7 mouse cellular contexts compared by ENCODE assay signal in the genomic region with DNA sequence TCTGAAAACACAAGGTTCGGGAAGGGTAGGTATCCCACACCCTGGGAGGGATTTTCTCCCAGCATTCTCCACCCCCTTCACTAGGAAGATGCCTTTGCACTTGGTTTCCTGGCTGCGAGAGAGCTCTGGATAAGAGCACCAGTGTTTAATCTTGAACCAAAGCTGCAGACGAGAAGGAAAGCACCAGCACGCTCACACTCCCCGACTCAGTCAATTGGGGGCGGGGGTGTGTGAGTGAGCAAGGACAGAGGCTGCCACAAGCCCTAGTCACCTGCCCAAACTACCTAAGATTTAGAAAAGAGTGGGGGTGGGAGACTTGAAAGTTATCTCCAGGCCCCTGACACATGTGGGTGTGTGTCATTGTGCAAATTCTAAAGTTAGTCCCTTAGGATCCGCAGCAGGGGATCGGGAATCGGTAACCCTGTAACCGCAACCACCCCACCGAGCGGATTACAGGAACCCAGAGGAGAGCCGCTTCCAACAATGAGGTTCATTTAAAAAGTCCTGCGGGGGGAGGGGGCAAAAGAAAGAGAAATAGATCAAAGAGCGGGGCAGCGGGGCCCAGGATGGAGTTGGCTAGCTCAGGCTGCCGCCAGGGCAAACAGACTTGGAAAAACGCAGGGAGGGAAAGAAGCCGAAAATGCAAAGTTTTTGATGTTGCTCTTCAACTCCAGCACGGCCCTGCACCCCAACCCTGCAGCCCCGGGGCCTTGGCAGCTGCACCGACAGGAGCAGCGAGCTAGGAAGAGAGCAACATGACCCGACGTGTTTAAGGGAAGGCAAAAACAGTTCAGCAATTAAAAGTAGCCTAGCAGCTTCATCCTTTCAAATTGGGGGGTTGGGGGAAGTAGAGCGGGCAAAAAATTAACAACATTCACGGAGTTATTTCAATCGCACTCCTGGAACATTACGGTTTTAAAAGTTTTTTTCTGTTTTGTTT. TPM values are rescaled to one million over a fixed set of nuclear protein-coding genes. Genes with fewer than 3 reads are reported as not detected.
DNase-seq lines count a peak whose midpoint lies in the region; ATAC-seq and TF ChIP-seq lines count a peak whose summit lies in the region.

No protein-coding gene starts in this region.

- TF ChIP-seq CTCF in ES-Bruce4 (IDR thresholded peaks at IDR 0.05; ENCODE audit: low read depth, low read length) = no peak
- no peak for TF ChIP-seq CTCF in lung, embryonic 14.5 days (IDR thresholded peaks at IDR 0.05; ENCODE audit: low read depth)

- peak overlapping the region; percentile 55 for H3K27ac ChIP-seq in ES-Bruce4 (ENCODE audit: insufficient read depth, low read length)
- peak overlapping the region; percentile 99 for H3K27ac ChIP-seq in lung, embryonic 14.5 days (ENCODE audit: low read depth)

- under 1% methylated on average over 29 of the region's 29 CpGs for WGBS in lung, embryonic 14.5 days

- no peak for TF ChIP-seq POLR2A in ES-Bruce4 (IDR thresholded peaks at IDR 0.05; ENCODE audit: insufficient read depth, low read length)

- H3K9ac ChIP-seq in ES-Bruce4 (ENCODE audit: low read depth, poor library complexity, severe bottlenecking) = peak overlapping the region; percentile 89
- peak overlapping the region; percentile 100 for H3K9ac ChIP-seq in lung, embryonic 14.5 days

- peaks cover 2% of the 10 kb centered on the region for H3K4me1 ChIP-seq in ES-Bruce4 (ENCODE audit: control insufficient read depth, insufficient read depth, low read length)
- peaks cover 4% of the 10 kb centered on the region; the same call in 1 of the 2 replicates for H3K4me1 ChIP-seq in lung, embryonic 14.5 days (ENCODE audit: insufficient read depth)

- no peak for ATAC-seq in lung, embryonic 14.5 days (ENCODE audit: insufficient read depth)
- ATAC-seq in inflammation-experienced regulatory T-cells, adult 6 months = no peak

- no peaks in the 10 kb centered on the region for H3K9me3 ChIP-seq in ES-Bruce4 (replicated peaks; ENCODE audit: control insufficient read depth, insufficient read depth, low read length, poor library complexity, severe bottlenecking)
- no peaks in the 10 kb centered on the region for H3K9me3 ChIP-seq in lung, embryonic 14.5 days (ENCODE audit: low read depth, low read length)

- H3K27me3 ChIP-seq in ES-Bruce4 (ENCODE audit: control insufficient read depth, insufficient read depth, low read length, poor library complexity, severe bottlenecking) = no peaks in the 10 kb centered on the region
- H3K27me3 ChIP-seq in lung, embryonic 14.5 days (ENCODE audit: insufficient read depth, low read length) = no peaks in the 10 kb centered on the region
- no peaks in the 10 kb centered on the region for H3K27me3 ChIP-seq in splenic B cell, adult 2 months (ENCODE audit: control insufficient read depth, insufficient read depth, low read length, poor library complexity, severe bottlenecking)

- H3K4me3 ChIP-seq in ES-Bruce4 (ENCODE audit: low read depth, low read length) = peak overlapping the region; percentile 92
- H3K4me3 ChIP-seq in lung, embryonic 14.5 days (ENCODE audit: low read depth, low read length) = peak overlapping the region; percentile 96

- peak; percentile 48; the same call in 1 of the 2 replicates for TF ChIP-seq EP300 in ES-Bruce4 (IDR thresholded peaks at IDR 0.05; ENCODE audit: insufficient read depth, low read depth, low read length)

- DNase-seq in adrenal gland, postnatal 14 days = peak; percentile 67
- DNase-seq in gastrocnemius, postnatal 25 days = peak; percentile 35
- DNase-seq in kidney, adult 18-20 months = peak; percentile 64
- DNase-seq in lung, embryonic 14.5 days = peak; percentile 68
- DNase-seq in splenic B cell, adult 2 months (ENCODE audit: low read depth, low spot score) = peak; percentile 51

- peaks cover 8% of the 10 kb centered on the region; the same call in 1 of the 2 replicates for H3K36me3 ChIP-seq in ES-Bruce4 (ENCODE audit: control insufficient read depth, insufficient read depth, low read length, poor library complexity, severe bottlenecking)
- peaks cover 47% of the 10 kb centered on the region for H3K36me3 ChIP-seq in lung, embryonic 14.5 days (ENCODE audit: insufficient read depth)
- peaks cover 22% of the 10 kb centered on the region for H3K36me3 ChIP-seq in splenic B cell, adult 2 months (ENCODE audit: control insufficient read depth, insufficient read depth, low read length, poor library complexity, severe bottlenecking)

- H3K4me2 ChIP-seq in lung, embryonic 14.5 days = peak overlapping the region; percentile 98

RNA-seq across cellular contexts. Expression of a gene that starts 1.4 kb away (rescaled TPM):
- 71.6 and 75.7 TPM in 2 replicates for polyA plus RNA-seq in ES-Bruce4 (2011; ENCODE audit: insufficient read depth, insufficient read length, low read depth, missing spikeins)
- 197 and 204 TPM in 2 replicates for total RNA-seq in adrenal gland, postnatal 14 days (2021)
- 10 to 100 TPM; 23.0 to 27.2 TPM for total RNA-seq in gastrocnemius, postnatal 25 days (2021)
- 190 and 192 TPM in 2 replicates for polyA plus RNA-seq in lung, embryonic 14.5 days (2014; fragmentation: Nextera tagmentation; extraction: Ambion mirVana)
- 100 to 1,000 TPM; 109 to 177 (median 123) TPM for polyA plus RNA-seq in inflammation-experienced regulatory T-cells, adult 6 months (2017; shearing (Covaris generic))
